Comparison of ENCODE assay signal across 8 mouse cellular contexts in genomic region chr5:27075131-27075591, GRCm38 (mm10).
DNase-seq lines count a peak whose midpoint lies in the region; ATAC-seq lines count a peak whose summit lies in the region.

No protein-coding gene starts in this region.

- no peak overlapping the region for H3K4me3 ChIP-seq in midbrain, embryonic 14.5 days (replicated peaks; ENCODE audit: low read depth, low read length)

- H3K4me1 ChIP-seq in midbrain, embryonic 14.5 days (ENCODE audit: control insufficient read depth, insufficient read depth, low read length): no peaks in the 10 kb centered on the region

- H3K36me3 ChIP-seq in midbrain, embryonic 14.5 days (ENCODE audit: control insufficient read depth, insufficient read depth, low read length): no peaks in the 10 kb centered on the region

- no peak overlapping the region for H3K9ac ChIP-seq in midbrain, embryonic 14.5 days (replicated peaks; ENCODE audit: low read length)

- ATAC-seq in hematopoietic stem cell, adult 5-6 weeks (replicated peaks in 1 of 2; ENCODE audit: insufficient read depth in 1 of 2, low FRiP score in 2 of 2, low TSS enrichment in 1 of 2, low read depth in 1 of 2, poor library complexity in 2 of 2, severe bottlenecking in 2 of 2): peak; percentile 62 to 69; a peak in 2 of 4 replicates
- peak; percentile 70; the same call in 1 of the 2 replicates for ATAC-seq in midbrain, embryonic 14.5 days (ENCODE audit: low FRiP score, low TSS enrichment)

- intact Hi-C loops in heart, postnatal 25 days (cut with DNase I): loop anchor here (2.0 to 10.0 kb wide), 3 partner anchors 342 to 540 kb away; no protein-coding TSS in a partner anchor

- H3K4me2 ChIP-seq in midbrain, embryonic 14.5 days (ENCODE audit: low read length): no peak overlapping the region

- 23% methylated on average over 8 of the region's 8 CpGs for WGBS in midbrain, embryonic 14.5 days

- H3K27me3 ChIP-seq in midbrain, embryonic 14.5 days (ENCODE audit: control insufficient read depth, insufficient read depth, low read length): no peaks in the 10 kb centered on the region

- H3K27ac ChIP-seq in midbrain, embryonic 14.5 days (replicated peaks; ENCODE audit: low read depth, low read length): no peak overlapping the region

- no peaks in the 10 kb centered on the region for H3K9me3 ChIP-seq in midbrain, embryonic 14.5 days (ENCODE audit: control insufficient read depth, low read length)

- DNase-seq in heart, adult 11 months: peak; percentile 81
- DNase-seq in heart, postnatal 25 days (ENCODE audit: low spot score): no peak
- peak; percentile 62 for DNase-seq in adrenal gland, adult 2 months
- DNase-seq in embryo, embryonic 11 days: peak; percentile 71
- DNase-seq in left cerebral cortex, adult 11 months (ENCODE audit: low spot score): peak; percentile 63
- peak; percentile 89 for DNase-seq in midbrain, embryonic 14.5 days
- peak; percentile 3 for DNase-seq in thymus, postnatal 25 days
